Mouse (Mus musculus) ES-Bruce4 (cell line): Measurements from ENCODE around the gene Dcaf17.

ENCODE experiments used
- CTCF ChIP-seq: IDR thresholded peaks from one replicate; pipeline ENCODE4 v1.8.1; 2011; ENCODE audit warnings: low read depth, low read length
- EP300 ChIP-seq: IDR thresholded peaks from 2 replicates; pipeline ENCODE4 v1.6.1; 2011; ENCODE audit warnings: low read depth, low read length; ENCODE audit not compliant: insufficient read depth
- POLR2A ChIP-seq: IDR thresholded peaks from one replicate; pipeline ENCODE4 v1.8.1; 2011; ENCODE audit warnings: low read length; ENCODE audit not compliant: insufficient read depth

GRCm38 (mm10) chr2:71023986-71024385, 31.1 kb upstream of the Dcaf17 start:
- no peak for TF ChIP-seq POLR2A
- TF ChIP-seq CTCF: no peak
- TF ChIP-seq EP300: no peak
